Mouse (Mus musculus) megakaryocyte, embryonic 14.5 days (primary cell): Measurements from ENCODE around the gene Ankrd34a.
"Not testable (repeated sequence)": the region's sequence is repeated elsewhere in the genome, so short reads cannot be mapped to it uniquely, and the experiment has no call there.

ENCODE experiments used
- FLI1 ChIP-seq: IDR thresholded peaks from 2 replicates; pipeline ENCODE4 v1.6.1; 2012; ENCODE audit warnings: low read length, inconsistent platforms, mixed read lengths
- GATA1 ChIP-seq: IDR thresholded peaks from 3 replicates; pipeline ENCODE4 v1.6.1; 2012; ENCODE audit warnings: mixed read lengths, low read length, inconsistent platforms, borderline replicate concordance

GRCm38 (mm10) chr3:96606007-96606406, 9.6 kb downstream of the Ankrd34a start:
- TF ChIP-seq GATA1, FLI1: not testable (repeated sequence)
